Mouse (Mus musculus): ENCODE data around the gene Fgf12. TPM values are rescaled to one million over a fixed set of nuclear protein-coding genes. Genes with fewer than 3 reads are reported as not detected.

The Fgf12 gene
- 56.8 and 67.3 TPM in 2 replicates for polyA plus RNA-seq (2015; fragmentation: Nextera tagmentation; extraction: Ambion mirVana)

- Histone ChIP-seq H3K4me3 (ENCODE audit: low read length) (peak within 1 kb of the TSS; percentile 70), H3K36me3 (ENCODE audit: control insufficient read depth, insufficient read depth, low read length) (no peaks in the 10 kb centered on the region), H3K27me3 (replicated peaks; ENCODE audit: control insufficient read depth, insufficient read depth, low read length) (no peaks in the 10 kb centered on the region), H3K4me1 (ENCODE audit: control insufficient read depth, insufficient read depth, low read depth, low read length) (peaks cover 4% of the 10 kb centered on the region), H3K9me3 (ENCODE audit: control insufficient read depth, low read length) (no peaks in the 10 kb centered on the region), H3K27ac (ENCODE audit: low read depth, low read length) (peak within 1 kb of the TSS; percentile 85), H3K9ac (ENCODE audit: low read depth, low read length) (peak within 1 kb of the TSS; percentile 75), H3K4me2 (ENCODE audit: low read length) (peak within 1 kb of the TSS; percentile 89)
- peak; percentile 40 for ATAC-seq
- WGBS = 0% methylated on average over 16 of the region's 16 CpGs
These were observed at the start of gene Fgf12 for GRCm38 (mm10) chr16:28752638-28753118. Fgf12 (minus strand) TSS chr16:28753068.

- H3K27ac ChIP-seq (ENCODE audit: low read depth, low read length) = no peak overlapping the region
- ATAC-seq = peak; percentile 68; the same call in 1 of the 2 replicates
- WGBS = 3% methylated on average over 4 of the region's 4 CpGs
These were observed 40.2 kb upstream of the Fgf12 start for GRCm38 (mm10) chr16:28793115-28793514.

GRCm38 (mm10) chr16:28770276-28770675 is 17.4 kb upstream of the Fgf12 start:
- Histone ChIP-seq H3K4me1 (ENCODE audit: control insufficient read depth, insufficient read depth, low read depth, low read length) (no peaks in the 10 kb centered on the region), H3K27me3 (replicated peaks; ENCODE audit: control insufficient read depth, insufficient read depth, low read length) (no peaks in the 10 kb centered on the region), H3K4me2 (ENCODE audit: low read length) (no peak overlapping the region), H3K9ac (ENCODE audit: low read depth, low read length) (no peak overlapping the region), H3K9me3 (ENCODE audit: control insufficient read depth, low read length) (no peaks in the 10 kb centered on the region), H3K27ac (ENCODE audit: low read depth, low read length) (no peak overlapping the region), H3K4me3 (ENCODE audit: low read length) (no peak overlapping the region), H3K36me3 (ENCODE audit: control insufficient read depth, insufficient read depth, low read length) (no peaks in the 10 kb centered on the region)
- WGBS = 93% methylated on average over 2 of the region's 2 CpGs
- ATAC-seq = no peak

More at GRCm38 (mm10) chr16:28793115-28793514, 40.2 kb upstream of the Fgf12 start:
- no peaks in the 10 kb centered on the region for H3K27me3 ChIP-seq (replicated peaks; ENCODE audit: control insufficient read depth, insufficient read depth, low read length)
- H3K4me2 ChIP-seq (ENCODE audit: low read length) = no peak overlapping the region
- H3K9ac ChIP-seq (ENCODE audit: low read depth, low read length) = no peak overlapping the region
- no peaks in the 10 kb centered on the region for H3K36me3 ChIP-seq (ENCODE audit: control insufficient read depth, insufficient read depth, low read length)
- no peaks in the 10 kb centered on the region for H3K9me3 ChIP-seq (ENCODE audit: control insufficient read depth, low read length)
- H3K4me3 ChIP-seq (ENCODE audit: low read length) = no peak overlapping the region
- H3K4me1 ChIP-seq (ENCODE audit: control insufficient read depth, insufficient read depth, low read depth, low read length) = no peaks in the 10 kb centered on the region

GRCm38 (mm10) chr16:28761417-28761976 is 8.6 kb upstream of the Fgf12 start:
- peak; percentile 70; the same call in 1 of the 2 replicates for ATAC-seq
- Histone ChIP-seq H3K4me3 (ENCODE audit: low read length) (no peak overlapping the region), H3K9ac (ENCODE audit: low read depth, low read length) (no peak overlapping the region), H3K27me3 (replicated peaks; ENCODE audit: control insufficient read depth, insufficient read depth, low read length) (no peaks in the 10 kb centered on the region), H3K4me2 (ENCODE audit: low read length) (no peak overlapping the region), H3K4me1 (ENCODE audit: control insufficient read depth, insufficient read depth, low read depth, low read length) (no peaks in the 10 kb centered on the region), H3K27ac (ENCODE audit: low read depth, low read length) (no peak overlapping the region), H3K36me3 (ENCODE audit: control insufficient read depth, insufficient read depth, low read length) (no peaks in the 10 kb centered on the region), H3K9me3 (ENCODE audit: control insufficient read depth, low read length) (no peaks in the 10 kb centered on the region)
- WGBS = 62% methylated on average over 4 of the region's 4 CpGs

GRCm38 (mm10) chr16:28753124-28753917 is 453 bp upstream of the Fgf12 start:
- under 1% methylated on average over 33 of the region's 33 CpGs for WGBS
- peak overlapping the region; percentile 70 for H3K4me3 ChIP-seq (ENCODE audit: low read length)
- H3K27ac ChIP-seq (ENCODE audit: low read depth, low read length) = peak overlapping the region; percentile 85

GRCm38 (mm10) chr16:28734461-28734860 is 18.4 kb downstream of the Fgf12 start:
- Histone ChIP-seq H3K9me3 (ENCODE audit: control insufficient read depth, low read length) (no peaks in the 10 kb centered on the region), H3K4me1 (ENCODE audit: control insufficient read depth, insufficient read depth, low read depth, low read length) (no peaks in the 10 kb centered on the region), H3K27ac (ENCODE audit: low read depth, low read length) (no peak overlapping the region), H3K4me3 (ENCODE audit: low read length) (no peak overlapping the region), H3K4me2 (ENCODE audit: low read length) (no peak overlapping the region), H3K27me3 (replicated peaks; ENCODE audit: control insufficient read depth, insufficient read depth, low read length) (no peaks in the 10 kb centered on the region), H3K36me3 (ENCODE audit: control insufficient read depth, insufficient read depth, low read length) (no peaks in the 10 kb centered on the region), H3K9ac (ENCODE audit: low read depth, low read length) (no peak overlapping the region)
- 66% methylated on average over 3 of the region's 3 CpGs for WGBS
- ATAC-seq = no peak

More at GRCm38 (mm10) chr16:28753124-28753917, 453 bp upstream of the Fgf12 start:
- Histone ChIP-seq H3K9ac (ENCODE audit: low read depth, low read length) (peak overlapping the region; percentile 75), H3K4me2 (ENCODE audit: low read length) (peak overlapping the region; percentile 89), H3K9me3 (ENCODE audit: control insufficient read depth, low read length) (no peaks in the 10 kb centered on the region), H3K27me3 (replicated peaks; ENCODE audit: control insufficient read depth, insufficient read depth, low read length) (no peaks in the 10 kb centered on the region), H3K36me3 (ENCODE audit: control insufficient read depth, insufficient read depth, low read length) (no peaks in the 10 kb centered on the region), H3K4me1 (ENCODE audit: control insufficient read depth, insufficient read depth, low read depth, low read length) (peaks cover 4% of the 10 kb centered on the region)
- ATAC-seq = peak; percentile 99

GRCm38 (mm10) chr16:28726792-28727191 is 26.1 kb downstream of the Fgf12 start:
- Histone ChIP-seq H3K27me3 (replicated peaks; ENCODE audit: control insufficient read depth, insufficient read depth, low read length) (no peaks in the 10 kb centered on the region), H3K4me3 (ENCODE audit: low read length) (no peak overlapping the region), H3K9me3 (ENCODE audit: control insufficient read depth, low read length) (no peaks in the 10 kb centered on the region), H3K4me1 (ENCODE audit: control insufficient read depth, insufficient read depth, low read depth, low read length) (no peaks in the 10 kb centered on the region), H3K36me3 (ENCODE audit: control insufficient read depth, insufficient read depth, low read length) (no peaks in the 10 kb centered on the region), H3K4me2 (ENCODE audit: low read length) (no peak overlapping the region), H3K27ac (ENCODE audit: low read depth, low read length) (no peak overlapping the region), H3K9ac (ENCODE audit: low read depth, low read length) (no peak overlapping the region)
- no peak for ATAC-seq
- WGBS = 91% methylated on average over 6 of the region's 6 CpGs

GRCm38 (mm10) chr16:28706623-28707022 is 46.2 kb downstream of the Fgf12 start:
- 66% methylated on average over 3 of the region's 3 CpGs for WGBS
- no peak overlapping the region for H3K27ac ChIP-seq (ENCODE audit: low read depth, low read length)
- H3K4me3 ChIP-seq (ENCODE audit: low read length) = no peak overlapping the region
- no peak overlapping the region for H3K4me2 ChIP-seq (ENCODE audit: low read length)
- ATAC-seq = no peak
- no peaks in the 10 kb centered on the region for H3K4me1 ChIP-seq (ENCODE audit: control insufficient read depth, insufficient read depth, low read depth, low read length)
- no peaks in the 10 kb centered on the region for H3K27me3 ChIP-seq (replicated peaks; ENCODE audit: control insufficient read depth, insufficient read depth, low read length)
- H3K9me3 ChIP-seq (ENCODE audit: control insufficient read depth, low read length) = no peaks in the 10 kb centered on the region
- H3K36me3 ChIP-seq (ENCODE audit: control insufficient read depth, insufficient read depth, low read length) = no peaks in the 10 kb centered on the region
- H3K9ac ChIP-seq (ENCODE audit: low read depth, low read length) = no peak overlapping the region

GRCm38 (mm10) chr16:28700346-28700745 is 52.5 kb downstream of the Fgf12 start:
- no peaks in the 10 kb centered on the region for H3K4me1 ChIP-seq (ENCODE audit: control insufficient read depth, insufficient read depth, low read depth, low read length)
- H3K4me3 ChIP-seq (ENCODE audit: low read length) = no peak overlapping the region
- H3K27me3 ChIP-seq (replicated peaks; ENCODE audit: control insufficient read depth, insufficient read depth, low read length) = no peaks in the 10 kb centered on the region
- no peak overlapping the region for H3K4me2 ChIP-seq (ENCODE audit: low read length)
- H3K36me3 ChIP-seq (ENCODE audit: control insufficient read depth, insufficient read depth, low read length) = no peaks in the 10 kb centered on the region
- H3K9ac ChIP-seq (ENCODE audit: low read depth, low read length) = no peak overlapping the region
- no peaks in the 10 kb centered on the region for H3K9me3 ChIP-seq (ENCODE audit: control insufficient read depth, low read length)
- H3K27ac ChIP-seq (ENCODE audit: low read depth, low read length) = no peak overlapping the region
- no peak for ATAC-seq
- 67% methylated on average over 4 of the region's 4 CpGs for whole genome bisulfite sequencing
